Mouse (Mus musculus): Measurements from ENCODE around the gene Tmem169. TPM values are rescaled to one million over a fixed set of nuclear protein-coding genes. Genes with fewer than 3 reads are reported as not detected.

Gene Tmem169
- polyA plus RNA-seq, 1 experiment from 2014 or later, result 6.3 TPM

GRCm38 (mm10) chr1:72288527-72289150 is 4.5 kb downstream of the Tmem169 start:
- ATAC-seq (ENCODE audit: low FRiP score, low read depth), result no peak
- H3K9ac ChIP-seq, result no peak overlapping the region
- WGBS, result 88% methylated on average over 4 of the region's 4 CpGs
- H3K9me3 ChIP-seq, result 0 out of 2 replicates have a peak, but pooled peaks cover 2% of the 10 kb centered on the region
- H3K4me1 ChIP-seq, result no peaks in the 10 kb centered on the region; the same call in 1 of the 2 replicates
- no peak overlapping the region for H3K4me3 ChIP-seq
- no peak overlapping the region for H3K27ac ChIP-seq
- H3K4me2 ChIP-seq (replicated peaks), result no peak overlapping the region
- no peaks in the 10 kb centered on the region for H3K36me3 ChIP-seq
- no peaks in the 10 kb centered on the region for H3K27me3 ChIP-seq

DNA sequence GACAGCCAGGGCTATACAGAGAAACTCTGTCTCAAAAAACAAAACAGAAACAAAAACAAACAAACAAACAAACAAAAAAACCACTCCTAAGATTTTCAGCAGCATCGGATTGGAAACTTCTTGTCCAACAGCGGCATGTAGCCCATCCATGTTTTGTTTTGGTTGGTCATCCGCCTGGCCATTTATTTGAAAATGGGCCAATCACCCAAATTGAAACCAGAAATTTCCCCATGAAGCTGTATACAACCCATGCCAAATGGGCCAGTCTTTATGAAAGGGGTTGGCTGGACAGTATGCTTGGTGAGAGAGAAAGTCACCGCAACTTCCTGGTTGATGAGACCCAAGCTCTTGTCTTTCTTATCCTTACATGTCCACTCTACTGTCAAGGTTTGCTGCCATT is 6.7 kb downstream of the Tmem169 start:
- no peak overlapping the region for H3K9ac ChIP-seq
- H3K27me3 ChIP-seq, result no peaks in the 10 kb centered on the region
- no peak for ATAC-seq (ENCODE audit: low FRiP score, low read depth)
- 0 out of 2 replicates have a peak, but pooled peaks cover 2% of the 10 kb centered on the region for H3K9me3 ChIP-seq
- H3K4me2 ChIP-seq (replicated peaks), result no peak overlapping the region
- WGBS, result 87% methylated on average over 4 of the region's 4 CpGs
- no peaks in the 10 kb centered on the region for H3K4me1 ChIP-seq
- H3K36me3 ChIP-seq, result no peaks in the 10 kb centered on the region
- H3K4me3 ChIP-seq, result no peak overlapping the region
- H3K27ac ChIP-seq, result no peak overlapping the region

GRCm38 (mm10) chr1:72291421-72291820 is 7.3 kb downstream of the Tmem169 start:
- Histone ChIP-seq H3K27me3 (no peaks in the 10 kb centered on the region), H3K9me3 (0 out of 2 replicates have a peak, but pooled peaks cover 2% of the 10 kb centered on the region), H3K9ac (no peak overlapping the region), H3K4me3 (no peak overlapping the region), H3K27ac (no peak overlapping the region), H3K36me3 (no peaks in the 10 kb centered on the region), H3K4me2 (replicated peaks) (no peak overlapping the region), H3K4me1 (no peaks in the 10 kb centered on the region)
- ATAC-seq (ENCODE audit: low FRiP score, low read depth), result no peak
- 91% methylated on average over 4 of the region's 4 CpGs for WGBS

- Histone ChIP-seq H3K4me2 (replicated peaks) (no peak overlapping the region), H3K4me3 (no peak overlapping the region), H3K27ac (no peak overlapping the region), H3K9ac (no peak overlapping the region), H3K27me3 (no peaks in the 10 kb centered on the region), H3K9me3 (0 out of 2 replicates have a peak, but pooled peaks cover 2% of the 10 kb centered on the region), H3K4me1 (no peaks in the 10 kb centered on the region), H3K36me3 (no peaks in the 10 kb centered on the region)
- WGBS, result 83% methylated on average over 2 of the region's 2 CpGs
- ATAC-seq (ENCODE audit: low FRiP score, low read depth), result no peak
These were observed 7.8 kb downstream of the Tmem169 start for GRCm38 (mm10) chr1:72291925-72292324.

- no peak overlapping the region for H3K27ac ChIP-seq
- H3K36me3 ChIP-seq, result no peaks in the 10 kb centered on the region; the same call in 1 of the 2 replicates
- H3K27me3 ChIP-seq, result no peaks in the 10 kb centered on the region
- ATAC-seq (ENCODE audit: low FRiP score, low read depth), result no peak
- H3K9ac ChIP-seq, result no peak overlapping the region
- 63% methylated on average over 4 of the region's 4 CpGs for WGBS
- no peak overlapping the region for H3K4me2 ChIP-seq (replicated peaks)
- no peak overlapping the region for H3K4me3 ChIP-seq
- H3K9me3 ChIP-seq, result 0 out of 2 replicates have a peak, but pooled peaks cover 2% of the 10 kb centered on the region
- H3K4me1 ChIP-seq, result no peaks in the 10 kb centered on the region
These were observed 9.9 kb downstream of the Tmem169 start for GRCm38 (mm10) chr1:72293869-72294663.

GRCm38 (mm10) chr1:72295746-72296145 is 11.6 kb downstream of the Tmem169 start:
- Histone ChIP-seq H3K36me3 (peaks cover 4% of the 10 kb centered on the region; the same call in 1 of the 2 replicates), H3K27me3 (no peaks in the 10 kb centered on the region), H3K9ac (no peak overlapping the region), H3K9me3 (0 out of 2 replicates have a peak, but pooled peaks cover 2% of the 10 kb centered on the region), H3K27ac (no peak overlapping the region), H3K4me3 (no peak overlapping the region), H3K4me1 (no peaks in the 10 kb centered on the region), H3K4me2 (replicated peaks) (no peak overlapping the region)
- no peak for ATAC-seq (ENCODE audit: low FRiP score, low read depth)
- 82% methylated on average over 8 of the region's 8 CpGs for WGBS

GRCm38 (mm10) chr1:72301845-72302244 is 17.7 kb downstream of the Tmem169 start:
- no peaks in the 10 kb centered on the region for H3K27me3 ChIP-seq
- peaks cover 9% of the 10 kb centered on the region; the same call in 1 of the 2 replicates for H3K36me3 ChIP-seq
- H3K9me3 ChIP-seq, result no peaks in the 10 kb centered on the region
- no peaks in the 10 kb centered on the region for H3K4me1 ChIP-seq
- H3K9ac ChIP-seq, result no peak overlapping the region
- 91% methylated on average over 1 of the region's 1 CpGs for WGBS
- no peak for ATAC-seq (ENCODE audit: low FRiP score, low read depth)
- H3K4me3 ChIP-seq, result no peak overlapping the region
- no peak overlapping the region for H3K27ac ChIP-seq
- H3K4me2 ChIP-seq (replicated peaks), result no peak overlapping the region

DNA sequence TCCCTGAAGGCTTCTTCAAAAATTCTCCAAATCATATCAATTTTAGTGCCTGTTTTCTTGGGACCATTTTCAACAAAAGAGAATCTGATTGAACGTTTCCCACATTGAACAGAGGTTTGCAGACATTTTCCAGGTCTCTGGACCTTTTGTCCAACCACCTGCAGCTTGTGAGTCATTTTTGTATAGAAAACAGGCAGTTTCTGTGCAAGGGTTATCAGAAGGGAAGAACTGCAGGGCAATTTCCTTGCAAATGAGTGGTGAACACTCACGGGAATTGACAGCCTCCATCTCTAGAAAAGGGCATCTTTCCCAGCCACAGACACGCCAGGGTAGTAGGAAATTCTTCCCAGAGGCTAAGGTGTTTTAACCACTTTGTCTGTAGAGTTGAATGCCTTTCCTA is 22.1 kb downstream of the Tmem169 start:
- peak overlapping the region; percentile 39; the same call in 1 of the 2 replicates for H3K27ac ChIP-seq
- H3K9me3 ChIP-seq, result no peaks in the 10 kb centered on the region
- WGBS, result 71% methylated on average over 3 of the region's 3 CpGs

GRCm38 (mm10) chr1:72306679-72307181 is 22.6 kb downstream of the Tmem169 start:
- H3K9ac ChIP-seq, result peak overlapping the region; percentile 79
- peak overlapping the region; percentile 92 for H3K27ac ChIP-seq
- H3K9me3 ChIP-seq, result no peaks in the 10 kb centered on the region
- peak; percentile 68 for ATAC-seq (ENCODE audit: low FRiP score, low read depth)
- no peaks in the 10 kb centered on the region for H3K27me3 ChIP-seq
- H3K4me3 ChIP-seq, result peak overlapping the region; percentile 60
- peak overlapping the region; percentile 62 for H3K4me2 ChIP-seq (replicated peaks)
- peaks cover 4% of the 10 kb centered on the region for H3K36me3 ChIP-seq
- H3K4me1 ChIP-seq, result peaks cover 22% of the 10 kb centered on the region
- WGBS, result 3% methylated on average over 11 of the region's 11 CpGs

More for the DNA sequence above, 22.1 kb downstream of the Tmem169 start:
- H3K27me3 ChIP-seq, result no peaks in the 10 kb centered on the region
- peak overlapping the region; percentile 62 for H3K4me2 ChIP-seq (replicated peaks)
- ATAC-seq (ENCODE audit: low FRiP score, low read depth), result no peak
- H3K4me1 ChIP-seq, result peaks cover 22% of the 10 kb centered on the region
- H3K9ac ChIP-seq, result no peak overlapping the region
- no peaks in the 10 kb centered on the region for H3K36me3 ChIP-seq
- H3K4me3 ChIP-seq, result no peak overlapping the region

GRCm38 (mm10) chr1:72307317-72307798 is 23.2 kb downstream of the Tmem169 start, which contains the start of gene Xrcc5:
Gene Xrcc5, plus strand, starts transcription at chr1:72307421.
- peak; percentile 95 for ATAC-seq (ENCODE audit: low FRiP score, low read depth)
- H3K9me3 ChIP-seq, result no peaks in the 10 kb centered on the region
- peak within 1 kb of the TSS; percentile 62 for H3K4me2 ChIP-seq (replicated peaks)
- peak within 1 kb of the TSS; percentile 79 for H3K9ac ChIP-seq
- 0% methylated on average over 21 of the region's 21 CpGs for WGBS
- no peaks in the 10 kb centered on the region for H3K27me3 ChIP-seq
- H3K4me1 ChIP-seq, result peaks cover 22% of the 10 kb centered on the region
- H3K4me3 ChIP-seq, result peak within 1 kb of the TSS; percentile 60
- H3K27ac ChIP-seq, result peak within 1 kb of the TSS; percentile 92
- peaks cover 9% of the 10 kb centered on the region for H3K36me3 ChIP-seq

- peaks cover 19% of the 10 kb centered on the region for H3K36me3 ChIP-seq
- H3K4me3 ChIP-seq, result no peak overlapping the region
- H3K4me2 ChIP-seq (replicated peaks), result peak overlapping the region; percentile 27; the same call in 1 of the 2 replicates
- no peak for ATAC-seq (ENCODE audit: low FRiP score, low read depth)
- WGBS, result 57% methylated on average over 4 of the region's 4 CpGs
- no peaks in the 10 kb centered on the region for H3K9me3 ChIP-seq
- H3K4me1 ChIP-seq, result peaks cover 22% of the 10 kb centered on the region
- peak overlapping the region; percentile 15; the same call in 1 of the 2 replicates for H3K27ac ChIP-seq
- no peaks in the 10 kb centered on the region for H3K27me3 ChIP-seq
- H3K9ac ChIP-seq, result no peak overlapping the region
These were observed 24.8 kb downstream of the Tmem169 start for GRCm38 (mm10) chr1:72308919-72309318.

Measured in limb, embryonic 13.5 days (tissue).